Mouse (Mus musculus) liver, postnatal 0 days (tissue): ENCODE results near the gene Esrrb.

Source experiments
- CTCF ChIP-seq: sonication (generic); IDR thresholded peaks from 2 replicates; pipeline ENCODE4 v1.5.1; 2016; ENCODE audit warnings: antibody characterized with exemption, low read depth
- EP300 ChIP-seq: IDR thresholded peaks from 2 replicates; pipeline ENCODE4 v1.6.1; 2016; ENCODE audit warnings: antibody characterized with exemption, low read depth, mild to moderate bottlenecking

- TF ChIP-seq CTCF (no peak), EP300 (no peak)
Measured at GRCm38 (mm10) chr12:86490052-86490451, 129.1 kb downstream of the Esrrb start.
